Mouse (Mus musculus) ES-E14 (cell line): ENCODE data around the gene Zfp239. TPM values are rescaled to one million over a fixed set of nuclear protein-coding genes. Genes with fewer than 3 reads are reported as not detected.

Source experiments
- DNase-seq: peaks from one replicate; pipeline ENCODE4 v3.0.0-alpha.2; 2013; ENCODE audit warnings: low read depth, low spot score
- H3K27ac ChIP-seq: 2 replicates; pipeline ENCODE4 v1.5.1; 2012; ENCODE audit warnings: low read depth, mild to moderate bottlenecking, low read length, moderate library complexity, mixed read lengths; ENCODE audit not compliant: poor library complexity, insufficient read depth, severe bottlenecking
- H3K36me3 ChIP-seq: 2 replicates; pipeline ENCODE4 v1.6.1; 2012; ENCODE audit warnings: mild to moderate bottlenecking, low read length, moderate library complexity, mixed read lengths; ENCODE audit not compliant: control insufficient read depth, poor library complexity, insufficient read depth, severe bottlenecking
- H3K4me1 ChIP-seq, 2 experiments: fragments of 150-350 bp in 1 of 2; sonication (generic) in 1 of 2; 2 replicates each; pipeline ENCODE4 v1.6.1; 2012; ENCODE audit warnings: low read length in 2 of 2, mild to moderate bottlenecking in 1 of 2, mixed read lengths in 1 of 2; ENCODE audit not compliant: control insufficient read depth in 2 of 2, insufficient read depth in 2 of 2, poor library complexity in 1 of 2
- H3K4me3 ChIP-seq, 2 experiments: fragments of 150-350 bp in 1 of 2; sonication (generic) in 1 of 2; 2 replicates each; pipeline ENCODE4 v1.5.1; 2012; ENCODE audit warnings: low read length in 2 of 2, low read depth in 1 of 2, mild to moderate bottlenecking in 1 of 2, mixed read lengths in 1 of 2; ENCODE audit not compliant: insufficient read depth in 1 of 2, poor library complexity in 1 of 2, severe bottlenecking in 1 of 2
- H3K9ac ChIP-seq: 2 replicates; pipeline ENCODE4 v1.6.1; 2012; ENCODE audit warnings: low read depth, mild to moderate bottlenecking, low read length, mixed read lengths; ENCODE audit not compliant: poor library complexity, insufficient read depth, severe bottlenecking
- H3K9me3 ChIP-seq: fragments of 150-350 bp; sonication (generic); 2 replicates; pipeline ENCODE4 v1.6.1; 2012; ENCODE audit warnings: low read depth, mild to moderate bottlenecking, low read length; ENCODE audit not compliant: control insufficient read depth, insufficient read depth
- CHD2 ChIP-seq: IDR thresholded peaks from 2 replicates; pipeline ENCODE4 v1.6.1; 2014; ENCODE audit warnings: mild to moderate bottlenecking, low read depth, low read length, inconsistent platforms
- HCFC1 ChIP-seq: IDR thresholded peaks from 2 replicates; pipeline ENCODE4 v1.6.1; 2012; ENCODE audit warnings: low read length, inconsistent platforms, borderline replicate concordance; ENCODE audit not compliant: insufficient read depth
- MAFK ChIP-seq: IDR thresholded peaks from 2 replicates; pipeline ENCODE4 v1.6.1; 2014; ENCODE audit warnings: mild to moderate bottlenecking, low read depth, low read length, inconsistent platforms; ENCODE audit not compliant: insufficient read depth
- ZC3H11A ChIP-seq: IDR thresholded peaks from 2 replicates; pipeline ENCODE4 v1.6.1; 2012; ENCODE audit warnings: low read depth, mild to moderate bottlenecking, inconsistent platforms, low read length, borderline replicate concordance
- ZNF384 ChIP-seq: IDR thresholded peaks from 2 replicates; pipeline ENCODE4 v1.6.1; 2012; ENCODE audit warnings: low read depth, low read length, inconsistent platforms
- in situ Hi-C, 2 experiments: fragments of 600-800 bp; cut with MboI; formaldehyde crosslinking; loops; one replicate each; pipeline ENCODE4 v1.15.1; 2025; ENCODE audit warnings: low sequenced_read_pairs in 2 of 2, inconsistent platforms in 1 of 2; ENCODE audit not compliant: unreplicated experiment in 2 of 2
- total RNA-seq: library from RNA; depleted of rRNA; stranded (reverse); fragments of 300-350 nt; gene quantifications from 2 replicates; pipeline ENCODE4 v1.2.3, GENCODE M21; 2012

The Zfp239 gene
- total RNA-seq, 1 experiment = 10.2 TPM

GRCm38 (mm10) chr6:117903836-117904235, 41.9 kb downstream of the Zfp239 start:
- in situ Hi-C loops = no loop called here
- Histone ChIP-seq H3K9me3 (no peaks in the 10 kb centered on the region), H3K4me1 (peaks cover 0 to 5% of the 10 kb centered on the region in 2 experiments; a peak in 1 of 4 replicates), H3K27ac (no peak overlapping the region; the same call in 1 of the 2 replicates), H3K36me3 (peaks cover 1% of the 10 kb centered on the region; the same call in 1 of the 2 replicates), H3K4me3 (no peak overlapping the region), H3K9ac (no peak overlapping the region)
- DNase-seq = no peak
- TF ChIP-seq HCFC1 (no peak), ZNF384 (no peak), MAFK (no peak), ZC3H11A (no peak), CHD2 (no peak)

DNA sequence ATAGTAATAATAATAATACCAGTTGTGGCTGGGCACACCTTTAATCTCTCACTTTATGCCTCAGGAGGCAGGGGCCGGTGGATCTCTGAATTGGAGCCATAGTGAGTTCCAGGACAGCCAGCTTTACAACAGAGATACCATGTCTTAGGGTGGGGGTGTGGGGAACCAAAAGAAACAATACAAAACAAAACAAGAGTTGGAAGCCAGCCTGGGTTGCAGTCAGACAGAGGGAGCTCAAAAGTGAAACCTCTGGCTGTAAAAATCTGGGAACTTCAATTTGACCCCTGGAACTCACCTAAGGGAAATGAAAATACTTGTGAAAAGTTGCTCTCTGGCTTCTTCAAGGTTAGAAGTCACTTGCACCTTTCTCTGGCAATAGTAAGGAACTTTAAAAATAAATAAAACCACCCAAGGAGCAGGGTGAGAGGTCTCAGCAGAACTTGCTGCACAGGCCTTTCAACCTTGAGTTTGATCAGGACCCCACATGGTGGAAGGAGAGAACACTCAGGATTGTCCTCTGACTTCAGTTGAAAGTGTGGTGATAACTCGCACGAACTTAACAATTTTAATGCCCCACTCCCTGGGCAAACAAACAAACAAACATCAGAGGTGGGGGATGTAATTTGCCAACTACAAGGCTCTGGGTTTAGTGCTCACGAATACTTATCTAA, 43.5 kb downstream of the Zfp239 start:
- in situ Hi-C loops = no loop called here
- DNase-seq = no peak
- peak overlapping the region; percentile 66; the same call in 1 of the 2 replicates for H3K9ac ChIP-seq

DNA sequence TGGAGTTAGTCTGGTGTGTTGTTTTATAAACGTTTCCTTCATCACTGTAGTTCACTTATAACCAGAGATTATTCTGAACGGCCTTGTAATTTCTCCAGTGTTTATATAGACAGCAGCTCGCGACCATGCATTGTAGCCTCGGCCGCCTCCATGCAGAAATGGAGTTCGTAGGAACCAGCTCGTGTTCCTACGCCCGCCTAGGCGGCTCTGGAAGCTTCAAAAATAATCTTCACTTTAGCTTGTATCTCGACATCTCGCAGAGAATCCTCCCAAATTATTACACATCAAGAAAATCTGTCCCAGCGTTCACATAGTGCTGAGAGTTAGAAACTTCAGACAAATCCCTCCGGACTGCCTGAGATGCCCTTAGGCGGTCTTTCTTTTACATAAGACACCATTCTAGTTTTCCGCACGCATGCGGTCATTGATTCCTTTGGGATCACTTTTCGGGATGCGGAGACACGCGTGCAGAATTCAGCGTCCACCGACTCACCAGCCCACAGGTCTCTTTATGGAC, 44.2 kb downstream of the Zfp239 start:
- H3K9me3 ChIP-seq = no peaks in the 10 kb centered on the region
- H3K9ac ChIP-seq = peak overlapping the region; percentile 85
- in situ Hi-C loops = no loop called here
- no peak for DNase-seq
- H3K4me1 ChIP-seq = peaks cover under 1 to 7% of the 10 kb centered on the region in 2 experiments; a peak in 2 of 4 replicates
- H3K4me3 ChIP-seq = peak overlapping the region; percentile 71 to 74
- peak overlapping the region; percentile 58; the same call in 1 of the 2 replicates for H3K27ac ChIP-seq
- H3K36me3 ChIP-seq = peaks cover 1% of the 10 kb centered on the region; the same call in 1 of the 2 replicates
- TF ChIP-seq MAFK = no peak
- TF ChIP-seq HCFC1 = no peak
- no peak for TF ChIP-seq ZC3H11A
- no peak for TF ChIP-seq CHD2
- no peak for TF ChIP-seq ZNF384

More for the DNA sequence above, 43.5 kb downstream of the Zfp239 start:
- Histone ChIP-seq H3K9me3 (no peaks in the 10 kb centered on the region), H3K27ac (no peak overlapping the region; the same call in 1 of the 2 replicates), H3K4me3 (peak overlapping the region; percentile 71 to 74; a peak in 3 of 4 replicates), H3K36me3 (peaks cover 1% of the 10 kb centered on the region; the same call in 1 of the 2 replicates), H3K4me1 (peaks cover 0 to 5% of the 10 kb centered on the region in 2 experiments; a peak in 1 of 4 replicates)
- no peak for TF ChIP-seq MAFK
- no peak for TF ChIP-seq ZNF384
- TF ChIP-seq HCFC1 = no peak
- TF ChIP-seq CHD2 = no peak
- TF ChIP-seq ZC3H11A = no peak

GRCm38 (mm10) chr6:117906590-117907271, 44.8 kb downstream of the Zfp239 start:
- TF ChIP-seq HCFC1 (0 out of 2 replicates have a peak, but pooled peaks have one; percentile 53), ZNF384 (no peak)
- in situ Hi-C loops = no loop called here
- peaks cover 6 to 7% of the 10 kb centered on the region in 2 experiments; a peak in 3 of 4 replicates for H3K4me1 ChIP-seq
- H3K9me3 ChIP-seq = no peaks in the 10 kb centered on the region
- H3K9ac ChIP-seq = peak overlapping the region; percentile 95
- peak overlapping the region; percentile 96 for H3K27ac ChIP-seq
- peak overlapping the region; percentile 89 to 91 for H3K4me3 ChIP-seq
- peak; percentile 95 for DNase-seq
- H3K36me3 ChIP-seq = peaks cover 1% of the 10 kb centered on the region; the same call in 1 of the 2 replicates
